Mouse (Mus musculus): ENCODE measurements around the gene Eif4ebp2.

GRCm38 (mm10) chr10:61451931-61452617, 387 bp downstream of the Eif4ebp2 start:
- no peak for TF ChIP-seq CTCF (IDR thresholded peaks at IDR 0.05; ENCODE audit: borderline replicate concordance, control insufficient read depth, extremely low read depth, insufficient read depth, low read length, poor library complexity)
- TF ChIP-seq POLR2A (IDR thresholded peaks at IDR 0.05; ENCODE audit: control insufficient read depth, extremely low read depth, insufficient read depth, low read length, poor library complexity) = no peak
